Mouse (Mus musculus): ENCODE measurements around the gene Bola2. TPM values are rescaled to one million over a fixed set of nuclear protein-coding genes. Genes with fewer than 3 reads are reported as not detected.
A peak's percentile ranks its signal among the peaks of the same experiment; 100 is the strongest.

Bola2 gene
- polyA plus RNA-seq, 1 experiment, result not detected

GRCm38 (mm10) chr7:126693781-126694180, 1.4 kb upstream of the Bola2 start:
- no peak overlapping the region for H3K4me3 ChIP-seq (ENCODE audit: insufficient read depth, low read depth, low read length)
- peaks cover 15% of the 10 kb centered on the region for H3K4me1 ChIP-seq (ENCODE audit: control insufficient read depth, insufficient read depth, low read length)
- 75% methylated on average over 7 of the region's 7 CpGs for WGBS
- no peak overlapping the region for H3K27ac ChIP-seq (ENCODE audit: insufficient read depth, low read depth, low read length)
- no peak for TF ChIP-seq POLR2A (IDR thresholded peaks at IDR 0.05; ENCODE audit: insufficient read depth, low read depth, low read length)
- no peak for TF ChIP-seq CTCF (IDR thresholded peaks at IDR 0.05; ENCODE audit: insufficient read depth, low read depth, low read length)

- Histone ChIP-seq H3K4me3 (ENCODE audit: insufficient read depth, low read depth, low read length) (peak overlapping the region; percentile 36), H3K4me1 (ENCODE audit: control insufficient read depth, insufficient read depth, low read length) (peaks cover 15% of the 10 kb centered on the region), H3K27ac (ENCODE audit: insufficient read depth, low read depth, low read length) (no peak overlapping the region)
- WGBS, result 15% methylated on average over 10 of the region's 10 CpGs
- TF ChIP-seq CTCF (IDR thresholded peaks at IDR 0.05; ENCODE audit: insufficient read depth, low read depth, low read length) (no peak), POLR2A (IDR thresholded peaks at IDR 0.05; ENCODE audit: insufficient read depth, low read depth, low read length) (no peak)
These were observed 655 bp upstream of the Bola2 start for GRCm38 (mm10) chr7:126694441-126695051.

GRCm38 (mm10) chr7:126695631-126696207, 518 bp downstream of the Bola2 start, which contains the start of gene Slx1b:
Slx1b (minus strand) TSS chr7:126695784.
- H3K27ac ChIP-seq (ENCODE audit: insufficient read depth, low read depth, low read length), result peak within 1 kb of the TSS; percentile 92
- H3K4me1 ChIP-seq (ENCODE audit: control insufficient read depth, insufficient read depth, low read length), result peaks cover 15% of the 10 kb centered on the region
- TF ChIP-seq CTCF (IDR thresholded peaks at IDR 0.05; ENCODE audit: insufficient read depth, low read depth, low read length) (peak; percentile 81), POLR2A (IDR thresholded peaks at IDR 0.05; ENCODE audit: insufficient read depth, low read depth, low read length) (peak; percentile 50; the same call in 1 of the 2 replicates)
- 1% methylated on average over 40 of the region's 40 CpGs for WGBS
- H3K4me3 ChIP-seq (ENCODE audit: insufficient read depth, low read depth, low read length), result peak within 1 kb of the TSS; percentile 75

GRCm38 (mm10) chr7:126696303-126696702, 1.1 kb downstream of the Bola2 start:
- no peak overlapping the region for H3K27ac ChIP-seq (ENCODE audit: insufficient read depth, low read depth, low read length)
- no peak for TF ChIP-seq CTCF (IDR thresholded peaks at IDR 0.05; ENCODE audit: insufficient read depth, low read depth, low read length)
- TF ChIP-seq POLR2A (IDR thresholded peaks at IDR 0.05; ENCODE audit: insufficient read depth, low read depth, low read length), result no peak
- WGBS, result 2% methylated on average over 17 of the region's 17 CpGs
- peaks cover 21% of the 10 kb centered on the region for H3K4me1 ChIP-seq (ENCODE audit: control insufficient read depth, insufficient read depth, low read length)
- H3K4me3 ChIP-seq (ENCODE audit: insufficient read depth, low read depth, low read length), result peak overlapping the region; percentile 65

- WGBS, result 65% methylated on average over 3 of the region's 3 CpGs
- Histone ChIP-seq H3K27ac (ENCODE audit: insufficient read depth, low read depth, low read length) (no peak overlapping the region), H3K4me1 (ENCODE audit: control insufficient read depth, insufficient read depth, low read length) (peaks cover 27% of the 10 kb centered on the region), H3K4me3 (ENCODE audit: insufficient read depth, low read depth, low read length) (peak overlapping the region; percentile 65; the same call in 1 of the 2 replicates)
- TF ChIP-seq CTCF (IDR thresholded peaks at IDR 0.05; ENCODE audit: insufficient read depth, low read depth, low read length) (no peak), POLR2A (IDR thresholded peaks at IDR 0.05; ENCODE audit: insufficient read depth, low read depth, low read length) (no peak)
These were observed 1.7 kb downstream of the Bola2 start for GRCm38 (mm10) chr7:126696886-126697285.

GRCm38 (mm10) chr7:126697838-126698237, 2.6 kb downstream of the Bola2 start:
- 91% methylated on average over 8 of the region's 8 CpGs for WGBS
- H3K27ac ChIP-seq (ENCODE audit: insufficient read depth, low read depth, low read length), result no peak overlapping the region
- TF ChIP-seq CTCF (IDR thresholded peaks at IDR 0.05; ENCODE audit: insufficient read depth, low read depth, low read length), result no peak
- TF ChIP-seq POLR2A (IDR thresholded peaks at IDR 0.05; ENCODE audit: insufficient read depth, low read depth, low read length), result no peak

GRCm38 (mm10) chr7:126700063-126701015, 5.1 kb downstream of the Bola2 start:
- WGBS, result 83% methylated on average over 25 of the region's 25 CpGs

More at GRCm38 (mm10) chr7:126697838-126698237, 2.6 kb downstream of the Bola2 start:
- Histone ChIP-seq H3K4me3 (ENCODE audit: insufficient read depth, low read depth, low read length) (no peak overlapping the region), H3K4me1 (ENCODE audit: control insufficient read depth, insufficient read depth, low read length) (peaks cover 24% of the 10 kb centered on the region)

GRCm38 (mm10) chr7:126701070-126701469, 5.9 kb downstream of the Bola2 start:
- peaks cover 41% of the 10 kb centered on the region for H3K4me1 ChIP-seq (ENCODE audit: control insufficient read depth, insufficient read depth, low read length)
- no peak for TF ChIP-seq POLR2A (IDR thresholded peaks at IDR 0.05; ENCODE audit: insufficient read depth, low read depth, low read length)
- TF ChIP-seq CTCF (IDR thresholded peaks at IDR 0.05; ENCODE audit: insufficient read depth, low read depth, low read length), result peak; percentile 79
- no peak overlapping the region for H3K27ac ChIP-seq (ENCODE audit: insufficient read depth, low read depth, low read length)
- H3K4me3 ChIP-seq (ENCODE audit: insufficient read depth, low read depth, low read length), result no peak overlapping the region; the same call in 1 of the 2 replicates
- WGBS, result 0% methylated on average over 11 of the region's 11 CpGs

More at GRCm38 (mm10) chr7:126700063-126701015, 5.1 kb downstream of the Bola2 start:
- Histone ChIP-seq H3K4me1 (ENCODE audit: control insufficient read depth, insufficient read depth, low read length) (peaks cover 41% of the 10 kb centered on the region), H3K4me3 (ENCODE audit: insufficient read depth, low read depth, low read length) (no peak overlapping the region), H3K27ac (ENCODE audit: insufficient read depth, low read depth, low read length) (no peak overlapping the region)
- TF ChIP-seq POLR2A (IDR thresholded peaks at IDR 0.05; ENCODE audit: insufficient read depth, low read depth, low read length) (no peak), CTCF (IDR thresholded peaks at IDR 0.05; ENCODE audit: insufficient read depth, low read depth, low read length) (no peak)

All from olfactory bulb, adult 2 months (tissue).